Mouse (Mus musculus) intestine, embryonic 16.5 days (tissue): ENCODE measurements around the gene Tex33. TPM values are rescaled to one million over a fixed set of nuclear protein-coding genes. Genes with fewer than 3 reads are reported as not detected.
"Not testable (repeated sequence)": the region's sequence is repeated elsewhere in the genome, so short reads cannot be mapped to it uniquely, and the experiment has no call there.

ENCODE experiments used
- ATAC-seq: fragments of 200-750 bp; cut with Nextera tagmentation; 2 replicates; pipeline ENCODE4 v1.8.0; 2017; ENCODE audit warnings: moderate TSS enrichment, moderate library complexity
- H3K27ac ChIP-seq: fragments of 300-500 bp; sonication (generic); 2 replicates; pipeline ENCODE4 v1.5.1; 2014; ENCODE audit warnings: mild to moderate bottlenecking, low read length
- H3K27me3 ChIP-seq: fragments of 300-500 bp; sonication (generic); replicated peaks from 2 replicates; pipeline ENCODE4 v1.6.1; 2014; ENCODE audit warnings: low read length, control low read depth, mixed read lengths; ENCODE audit not compliant: control insufficient read depth, insufficient read depth
- H3K36me3 ChIP-seq: fragments of 300-500 bp; sonication (generic); 2 replicates; pipeline ENCODE4 v1.6.1; 2014; ENCODE audit warnings: low read length, control low read depth; ENCODE audit not compliant: control insufficient read depth, insufficient read depth
- H3K4me1 ChIP-seq: fragments of 300-500 bp; sonication (generic); 2 replicates; pipeline ENCODE4 v1.6.1; 2014; ENCODE audit warnings: low read length, control low read depth, mixed read lengths; ENCODE audit not compliant: control insufficient read depth, insufficient read depth
- H3K4me2 ChIP-seq: fragments of 300-500 bp; sonication (generic); 2 replicates; pipeline ENCODE4 v1.6.1; 2014; ENCODE audit warnings: low read depth, low read length, control low read depth
- H3K4me3 ChIP-seq: fragments of 300-500 bp; sonication (generic); 2 replicates; pipeline ENCODE4 v1.5.1; 2014; ENCODE audit warnings: mild to moderate bottlenecking, low read length
- H3K9ac ChIP-seq: fragments of 300-500 bp; sonication (generic); 2 replicates; pipeline ENCODE4 v1.6.1; 2014; ENCODE audit warnings: low read depth, low read length
- H3K9me3 ChIP-seq: fragments of 300-500 bp; sonication (generic); 2 replicates; pipeline ENCODE4 v1.6.1; 2016; ENCODE audit warnings: low read length, control low read depth; ENCODE audit not compliant: control insufficient read depth
- WGBS: fragments of 180-500 bp; shearing (Covaris S2); extraction: QIAGEN DNeasy Blood & Tissue Kit; methylation state at CpG from one replicate; pipeline ENCODE4 v1.1.7; 2014; 5-methylcytosine and 5-hydroxymethylcytosine counted together
- polyA plus RNA-seq: library from polyadenylated mRNA; unstranded; fragments of >200 nt; fragmentation: Nextera tagmentation; extraction: Ambion mirVana; gene quantifications from 2 replicates; pipeline ENCODE4 v1.2.1, GENCODE M21; 2015

Tex33 gene
- polyA plus RNA-seq, 1 experiment from 2014 or later: not detected

DNA sequence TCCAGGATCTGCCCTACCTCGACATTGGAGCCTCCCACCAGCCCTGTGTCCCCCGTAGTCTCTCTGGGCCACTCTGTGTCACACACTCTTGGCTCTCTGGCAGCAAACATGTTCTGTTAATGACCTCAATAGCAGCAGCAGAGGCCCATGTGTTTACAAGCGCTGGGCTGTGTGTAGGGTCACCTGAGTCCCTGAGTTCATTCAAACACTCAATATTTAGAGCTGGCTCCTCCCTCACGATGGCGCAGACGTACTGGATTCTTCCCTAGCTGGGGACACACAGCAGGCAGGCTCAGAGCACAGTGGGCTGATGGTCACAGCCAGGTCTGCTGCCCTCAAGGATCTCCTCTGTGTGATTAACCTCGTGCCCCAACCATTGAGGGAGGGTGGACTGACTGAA lies 54.8 kb downstream of the Tex33 start:
- not testable (repeated sequence) for H3K27me3 ChIP-seq, H3K36me3 ChIP-seq, H3K4me3 ChIP-seq, H3K9ac ChIP-seq, H3K9me3 ChIP-seq, H3K27ac ChIP-seq, ATAC-seq, H3K4me1 ChIP-seq, H3K4me2 ChIP-seq
- 67% methylated on average over 7 of the region's 7 CpGs for WGBS

DNA sequence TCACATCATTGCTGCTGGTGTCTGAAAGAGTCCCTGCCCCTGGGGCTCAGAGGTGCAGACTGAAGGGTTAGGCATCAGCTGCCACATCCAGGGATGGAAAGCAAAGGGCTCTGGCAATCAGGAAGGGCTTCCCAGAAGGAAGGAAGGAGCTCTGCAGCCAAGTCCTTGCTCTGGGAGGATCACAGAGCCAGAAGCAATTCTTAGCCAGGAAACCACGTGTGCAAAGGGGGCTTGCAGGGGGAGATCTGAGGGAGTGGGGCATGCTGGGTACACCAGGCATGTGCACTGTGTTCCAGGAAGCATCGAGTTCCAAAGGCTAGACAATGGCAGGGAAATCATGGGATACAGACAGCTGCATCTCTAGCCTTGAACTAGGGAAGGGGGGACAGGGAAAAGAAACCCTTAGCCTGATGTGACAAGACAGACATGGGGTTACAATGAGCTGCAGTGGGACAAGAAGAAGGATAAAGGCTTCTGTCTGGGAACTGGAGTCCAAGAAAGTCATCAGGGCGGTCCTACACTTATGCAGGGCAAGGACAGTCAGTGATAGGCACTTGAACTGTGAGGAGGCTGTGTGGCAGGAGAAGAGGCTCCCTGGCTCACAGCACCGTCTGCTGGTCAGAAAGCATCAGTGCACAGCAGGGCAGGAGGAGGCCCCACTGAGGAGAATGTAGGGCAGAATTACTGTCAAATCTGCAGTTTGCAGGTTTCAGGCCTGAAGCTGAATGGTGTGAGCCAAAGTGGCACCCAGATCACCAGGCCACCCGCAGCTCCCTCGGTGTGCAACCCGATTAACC lies 55.9 kb downstream of the Tex33 start:
- not testable (repeated sequence) for H3K9me3 ChIP-seq, H3K4me3 ChIP-seq, H3K36me3 ChIP-seq, H3K27ac ChIP-seq, H3K27me3 ChIP-seq, H3K4me2 ChIP-seq, ATAC-seq, H3K4me1 ChIP-seq, H3K9ac ChIP-seq
- WGBS: 31% methylated on average over 7 of the region's 7 CpGs

DNA sequence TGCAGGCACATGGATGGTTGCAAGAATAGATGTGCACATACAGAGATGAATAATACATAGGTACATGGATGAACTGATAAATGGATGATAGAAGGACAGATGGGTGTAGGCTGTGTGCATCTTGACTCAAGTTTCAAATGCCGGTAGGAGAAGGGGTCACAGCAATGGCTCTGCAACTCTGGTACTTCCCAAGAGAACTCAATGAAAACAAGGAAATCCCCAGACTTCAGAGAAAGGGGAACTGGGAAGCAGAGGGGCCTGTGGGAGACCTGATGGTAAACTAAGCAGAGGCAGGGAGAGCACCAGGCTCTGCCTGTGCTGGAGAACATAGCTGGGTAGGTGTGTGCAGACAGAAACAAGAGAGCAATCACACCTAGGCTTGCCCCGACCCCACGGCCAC lies 61.3 kb downstream of the Tex33 start:
- Histone ChIP-seq H3K4me1 (no peaks in the 10 kb centered on the region), H3K4me3 (no peak overlapping the region), H3K27me3 (no peaks in the 10 kb centered on the region; the same call in 1 of the 2 replicates), H3K4me2 (no peak overlapping the region), H3K9ac (no peak overlapping the region), H3K9me3 (no peaks in the 10 kb centered on the region), H3K27ac (no peak overlapping the region), H3K36me3 (no peaks in the 10 kb centered on the region)
- 77% methylated on average over 3 of the region's 3 CpGs for WGBS
- no peak for ATAC-seq

DNA sequence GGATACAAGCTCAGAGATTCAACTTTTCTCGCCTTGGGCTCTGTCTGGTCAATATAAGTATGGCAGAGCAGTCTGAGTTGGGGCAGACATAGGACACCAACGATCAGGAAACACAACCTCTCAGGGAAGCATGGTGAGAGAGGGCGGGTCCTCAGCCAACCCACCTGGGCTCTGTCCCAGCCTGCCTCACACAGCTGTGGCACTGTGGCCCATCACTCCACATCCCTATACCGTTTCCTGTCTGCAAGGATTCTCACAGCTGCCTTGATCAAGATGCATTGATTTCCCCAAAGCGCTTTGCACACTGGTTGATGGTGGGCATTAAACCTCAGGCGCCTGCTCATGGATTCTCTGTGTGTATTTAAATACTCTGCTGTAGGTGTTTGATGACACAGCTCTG lies 62.7 kb downstream of the Tex33 start:
- no peaks in the 10 kb centered on the region for H3K9me3 ChIP-seq
- H3K4me2 ChIP-seq: no peak overlapping the region
- no peak overlapping the region for H3K4me3 ChIP-seq
- ATAC-seq: no peak
- no peaks in the 10 kb centered on the region for H3K27me3 ChIP-seq
- 65% methylated on average over 6 of the region's 6 CpGs for WGBS
- no peaks in the 10 kb centered on the region for H3K36me3 ChIP-seq
- H3K4me1 ChIP-seq: no peaks in the 10 kb centered on the region
- H3K27ac ChIP-seq: no peak overlapping the region
- H3K9ac ChIP-seq: no peak overlapping the region

DNA sequence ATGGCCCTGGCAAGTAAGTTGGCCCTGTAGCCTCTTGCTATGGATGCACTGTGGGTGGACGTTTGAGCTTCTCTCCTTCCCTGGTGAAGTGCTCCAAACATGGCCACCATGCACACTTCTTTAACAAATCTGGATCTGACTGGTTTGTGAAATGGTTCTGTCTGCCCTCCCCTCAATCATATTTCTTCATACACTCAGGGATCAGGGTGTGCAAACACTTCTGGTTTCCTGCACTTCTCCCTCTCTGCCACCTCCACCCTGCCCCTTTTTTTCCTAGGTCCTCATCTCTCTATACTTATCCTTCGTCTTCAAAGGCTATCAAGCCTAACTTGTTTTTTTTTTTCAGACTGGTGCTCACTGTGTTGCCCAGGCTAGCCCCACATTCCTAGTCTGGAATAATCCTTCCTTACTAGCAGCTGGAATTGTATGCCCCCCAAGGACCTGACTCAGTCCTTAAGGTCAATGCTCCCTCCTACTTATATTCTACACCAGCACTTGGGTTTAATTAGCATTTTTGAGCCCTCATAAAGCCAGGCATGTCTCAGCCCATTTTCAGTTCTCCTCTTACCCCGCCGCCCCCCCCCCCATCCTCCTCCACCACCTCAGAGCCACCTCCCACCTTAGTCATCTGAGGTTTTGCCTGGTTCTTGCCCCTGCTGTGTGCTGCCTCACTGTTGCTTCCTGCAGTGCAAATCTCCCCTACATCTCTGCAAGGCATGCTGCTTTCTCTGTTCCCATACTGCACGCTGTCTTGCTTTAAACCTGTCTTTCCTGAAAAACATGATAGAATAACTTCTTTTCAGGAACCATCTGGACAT lies 64.0 kb downstream of the Tex33 start:
- 68% methylated on average over 5 of the region's 5 CpGs for WGBS
- Histone ChIP-seq H3K27me3 (no peaks in the 10 kb centered on the region), H3K4me1 (no peaks in the 10 kb centered on the region), H3K4me2 (no peak overlapping the region), H3K27ac (no peak overlapping the region), H3K9ac (no peak overlapping the region), H3K4me3 (no peak overlapping the region), H3K9me3 (no peaks in the 10 kb centered on the region), H3K36me3 (no peaks in the 10 kb centered on the region)
- no peak for ATAC-seq

DNA sequence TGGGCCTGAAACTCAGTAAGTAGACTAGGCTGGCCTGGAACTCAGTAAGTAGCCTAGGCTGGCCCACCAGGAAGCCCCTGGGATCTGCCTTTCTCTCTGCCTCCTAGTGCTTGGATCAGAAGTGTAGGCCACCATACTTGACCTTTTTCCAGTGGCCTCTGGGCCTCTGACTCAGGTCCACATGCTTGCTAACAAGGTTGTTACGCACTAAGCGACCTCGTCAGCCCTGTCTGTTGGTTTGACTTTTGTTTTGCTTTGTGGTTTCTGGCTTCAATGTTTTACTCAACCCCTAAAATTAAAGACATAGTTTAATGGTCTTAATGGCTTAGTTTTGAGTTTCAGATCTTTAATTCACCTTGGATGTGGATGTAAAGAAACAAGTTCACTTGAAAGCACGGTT lies 65.0 kb downstream of the Tex33 start:
- Histone ChIP-seq H3K9ac (no peak overlapping the region), H3K27ac (no peak overlapping the region), H3K4me2 (no peak overlapping the region), H3K27me3 (no peaks in the 10 kb centered on the region), H3K4me3 (no peak overlapping the region), H3K9me3 (no peaks in the 10 kb centered on the region), H3K4me1 (no peaks in the 10 kb centered on the region), H3K36me3 (no peaks in the 10 kb centered on the region)
- no peak for ATAC-seq
- WGBS: 82% methylated on average over 4 of the region's 4 CpGs

DNA sequence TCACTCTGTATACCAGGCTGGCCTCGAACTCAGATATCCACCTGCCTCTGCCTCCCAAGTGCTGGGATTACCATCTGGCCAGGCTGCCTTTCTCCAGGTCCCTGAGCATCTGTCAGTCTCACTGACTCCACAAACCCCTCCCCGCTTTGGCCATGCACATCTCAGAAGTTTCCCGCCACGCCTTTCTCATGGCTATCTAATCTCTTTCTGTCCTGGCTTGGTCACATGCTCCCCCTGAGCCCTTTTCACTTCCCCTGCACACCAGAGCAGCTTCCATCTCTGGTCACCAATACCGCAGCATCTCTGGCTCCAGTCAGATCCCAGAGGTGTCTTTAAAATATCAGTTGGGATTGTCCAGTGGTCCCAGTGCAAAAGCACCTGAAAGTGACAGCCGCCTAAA lies 65.7 kb downstream of the Tex33 start:
- H3K4me3 ChIP-seq, ATAC-seq, H3K9me3 ChIP-seq, H3K27me3 ChIP-seq, H3K4me1 ChIP-seq, H3K9ac ChIP-seq, H3K36me3 ChIP-seq, H3K4me2 ChIP-seq, H3K27ac ChIP-seq: not testable (repeated sequence)
- WGBS: 73% methylated on average over 6 of the region's 6 CpGs

DNA sequence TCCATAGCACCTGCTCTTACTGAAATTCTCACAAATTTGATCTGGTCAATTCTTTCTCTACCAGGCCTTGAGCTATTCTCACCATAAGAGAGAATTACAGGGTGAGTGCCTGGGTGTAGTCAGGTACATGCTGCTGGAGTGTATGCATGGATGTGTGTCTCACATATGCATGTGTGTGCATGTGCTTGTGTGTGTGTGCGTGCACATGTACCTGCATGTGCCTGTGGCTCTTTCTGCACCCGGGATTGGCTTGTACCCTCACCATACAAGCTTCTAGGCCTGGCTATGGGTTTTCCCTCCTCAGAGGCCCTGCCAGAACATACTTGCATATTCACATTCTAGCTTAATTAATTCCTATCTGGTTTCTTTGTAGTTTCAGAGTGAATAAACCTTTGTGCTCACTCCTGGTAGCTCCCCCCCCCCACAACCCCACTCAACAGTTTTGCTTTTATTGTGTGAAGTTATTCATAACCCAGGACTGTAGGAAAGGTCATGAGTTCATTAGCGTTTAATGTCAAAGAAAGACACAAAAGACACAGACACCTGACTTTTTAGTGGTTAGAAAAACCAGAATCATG lies 67.1 kb downstream of the Tex33 start:
- no peaks in the 10 kb centered on the region for H3K27me3 ChIP-seq
- H3K9me3 ChIP-seq: no peaks in the 10 kb centered on the region
- ATAC-seq: no peak
- no peaks in the 10 kb centered on the region for H3K36me3 ChIP-seq
- H3K9ac ChIP-seq: no peak overlapping the region
- 84% methylated on average over 3 of the region's 3 CpGs for WGBS
- no peak overlapping the region for H3K27ac ChIP-seq
- no peaks in the 10 kb centered on the region for H3K4me1 ChIP-seq
- H3K4me3 ChIP-seq: no peak overlapping the region
- no peak overlapping the region for H3K4me2 ChIP-seq
